Mouse (Mus musculus): ENCODE results near the gene Olfr1198.

The Olfr1198 gene

GRCm38 (mm10) chr2:88751270-88751669 lies at the start of gene Olfr1198:
Gene Olfr1198, minus strand, starts transcription at chr2:88751370.
- DNase-seq = no peak

- no peak for DNase-seq
Measured at GRCm38 (mm10) chr2:88792736-88793135, 41.6 kb upstream of the Olfr1198 start, which contains the start of gene Olfr1201. Gene Olfr1201, plus strand, starts transcription at chr2:88793036.

GRCm38 (mm10) chr2:88770388-88770787 lies 19.2 kb upstream of the Olfr1198 start, which contains the start of gene Olfr1200:
Gene Olfr1200, minus strand, starts transcription at chr2:88770488.
- DNase-seq = no peak

DNA sequence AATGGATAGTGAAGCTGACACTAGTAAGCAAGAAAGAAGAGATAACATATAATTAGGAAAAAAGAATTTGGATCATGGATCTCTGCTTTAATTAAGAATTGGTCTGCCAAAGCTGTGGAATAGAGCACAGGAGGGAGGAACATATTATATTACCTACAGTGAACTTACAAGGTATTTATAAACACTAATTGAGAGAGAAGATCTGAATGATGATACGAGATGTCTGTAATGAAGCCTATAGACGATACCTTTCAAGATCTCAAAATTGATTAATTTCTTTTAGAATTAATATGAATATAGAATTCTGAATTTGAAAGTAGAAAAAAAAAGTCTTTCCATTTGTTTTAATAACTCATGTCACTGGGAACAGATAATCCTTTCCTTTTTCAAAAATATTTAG lies 9.2 kb upstream of the Olfr1198 start, which contains the start of gene Olfr1199:
Gene Olfr1199, minus strand, starts transcription at position 101 of the 400 bp plus-strand sequence.
- DNase-seq = no peak

DNA sequence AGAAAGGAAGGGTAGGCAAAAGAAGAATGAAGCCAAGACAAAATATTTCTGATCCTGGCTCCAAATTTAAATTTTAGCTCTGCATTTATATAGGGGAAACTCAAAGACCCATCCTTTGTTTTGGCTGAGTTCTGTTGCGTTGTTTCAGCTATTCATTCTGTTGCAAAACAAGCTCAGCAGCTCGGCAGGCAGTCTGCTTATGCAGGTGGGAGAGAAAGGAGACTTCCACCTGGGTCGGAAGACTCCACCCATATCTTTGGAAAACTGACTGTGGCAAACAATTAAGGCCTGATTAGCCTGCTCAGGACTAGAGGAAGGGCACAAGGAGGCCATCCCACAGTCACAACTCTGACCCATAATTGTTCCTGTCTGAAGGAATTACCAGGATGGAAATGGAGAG lies 7.8 kb downstream of the Olfr1198 start:
- DNase-seq = no peak

DNA sequence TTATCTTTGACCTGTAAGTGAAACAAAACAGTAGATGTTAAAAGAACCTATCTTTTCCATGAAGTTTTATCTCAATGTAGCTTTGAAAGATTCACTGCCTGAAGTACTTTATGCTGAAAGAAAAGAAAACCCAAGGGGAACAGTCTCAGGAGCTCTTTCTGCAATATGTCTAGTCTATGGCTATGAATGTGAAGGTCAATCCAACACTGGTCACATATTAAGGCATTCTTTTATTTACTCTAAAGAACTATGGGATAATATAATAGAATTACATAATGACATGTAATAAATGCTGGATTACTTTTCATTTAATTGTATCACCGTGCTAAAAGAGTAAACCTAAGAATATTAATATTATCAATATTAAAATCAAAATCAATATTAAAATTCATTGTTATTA lies 18.9 kb downstream of the Olfr1198 start, which contains the start of gene Olfr1197:
Gene Olfr1197, minus strand, starts transcription at position 101 of the 400 bp plus-strand sequence.
- DNase-seq = no peak

GRCm38 (mm10) chr2:88704497-88704896 lies 46.7 kb downstream of the Olfr1198 start, which contains the start of gene Olfr1196:
Gene Olfr1196, minus strand, starts transcription at chr2:88704597.
- DNase-seq = no peak

All from kidney, postnatal 14 days (tissue).